Mouse (Mus musculus) MEL (cell line): ENCODE results near the gene Sgpp1. TPM values are rescaled to one million over a fixed set of nuclear protein-coding genes. Genes with fewer than 3 reads are reported as not detected.

Experiments
- DNase-seq: peaks from one replicate; pipeline ENCODE4 v3.0.0; 2011; ENCODE audit warnings: low read depth, low spot score
- H3K27ac ChIP-seq: 2 replicates; pipeline ENCODE4 v1.5.1; 2012; ENCODE audit warnings: low read depth, mild to moderate bottlenecking, control low read depth, low read length, moderate library complexity; ENCODE audit not compliant: control insufficient read depth
- H3K27me3 ChIP-seq, 2 experiments: fragments of 150-350 bp in 1 of 2; sonication (generic) in 1 of 2; 2 replicates each; pipeline ENCODE4 v1.6.1; 2012; ENCODE audit warnings: low read length in 2 of 2, mild to moderate bottlenecking in 2 of 2, improper control_type of control experiment in 1 of 2, moderate library complexity in 1 of 2; ENCODE audit not compliant: insufficient read depth in 2 of 2, control insufficient read depth in 1 of 2
- H3K36me3 ChIP-seq, 2 experiments: 2 replicates each; pipeline ENCODE4 v1.6.1; 2012 to 2014; ENCODE audit warnings: low read length in 2 of 2, improper control_type of control experiment in 1 of 2, inconsistent platforms in 1 of 2, mild to moderate bottlenecking in 1 of 2; ENCODE audit not compliant: insufficient read depth in 2 of 2, control insufficient read depth in 1 of 2
- H3K4me1 ChIP-seq, 2 experiments: fragments of 150-350 bp in 1 of 2; sonication (generic) in 1 of 2; 2 replicates each; pipeline ENCODE4 v1.6.1; 2012; ENCODE audit warnings: low read length in 2 of 2, improper control_type of control experiment in 1 of 2, mild to moderate bottlenecking in 1 of 2; ENCODE audit not compliant: insufficient read depth in 2 of 2, control insufficient read depth in 1 of 2
- H3K4me3 ChIP-seq, 2 experiments: fragments of 150-350 bp in 1 of 2; sonication (generic) in 1 of 2; 2 replicates each; pipeline ENCODE4 v1.5.1; 2012; ENCODE audit warnings: low read depth in 2 of 2, low read length in 2 of 2, mild to moderate bottlenecking in 2 of 2, moderate library complexity in 2 of 2, control low read depth in 1 of 2, improper control_type of control experiment in 1 of 2; ENCODE audit not compliant: control insufficient read depth in 1 of 2, insufficient read depth in 1 of 2
- H3K79me2 ChIP-seq: 2 replicates; pipeline ENCODE4 v1.6.1; 2012; ENCODE audit warnings: mild to moderate bottlenecking, low read length, moderate library complexity; ENCODE audit not compliant: control insufficient read depth, poor library complexity, insufficient read depth
- H3K9ac ChIP-seq: 2 replicates; pipeline ENCODE4 v1.6.1; 2012; ENCODE audit warnings: low read depth, mild to moderate bottlenecking, control low read depth, low read length, moderate library complexity; ENCODE audit not compliant: control insufficient read depth, poor library complexity, severe bottlenecking
- H3K9me3 ChIP-seq: fragments of 150-350 bp; sonication (generic); replicated peaks from 2 replicates; pipeline ENCODE4 v1.6.1; 2012; ENCODE audit warnings: mild to moderate bottlenecking, low read length, improper control_type of control experiment, moderate library complexity; ENCODE audit not compliant: insufficient read depth
- BHLHE40 ChIP-seq: IDR thresholded peaks from 2 replicates; pipeline ENCODE4 v1.6.1; 2012; ENCODE audit warnings: low read depth, mild to moderate bottlenecking, inconsistent platforms, low read length, improper control_type of control experiment, borderline replicate concordance
- CHD2 ChIP-seq: IDR thresholded peaks from 2 replicates; pipeline ENCODE4 v1.6.1; 2011; ENCODE audit warnings: low read length, improper control_type of control experiment
- E2F4 ChIP-seq: IDR thresholded peaks from 2 replicates; pipeline ENCODE4 v1.6.1; 2011; ENCODE audit warnings: low read depth, low read length, improper control_type of control experiment, borderline replicate concordance
- ELF1 ChIP-seq: IDR thresholded peaks from 2 replicates; pipeline ENCODE4 v1.6.1; 2014; ENCODE audit warnings: low read depth, mild to moderate bottlenecking, inconsistent platforms, low read length, improper control_type of control experiment, moderate library complexity
- GATA1 ChIP-seq: IDR thresholded peaks from 2 replicates; pipeline ENCODE4 v1.6.1; 2011; ENCODE audit warnings: low read depth, low read length, improper control_type of control experiment
- MAX ChIP-seq: IDR thresholded peaks from 2 replicates; pipeline ENCODE4 v1.6.1; 2011; ENCODE audit warnings: low read length, improper control_type of control experiment
- MXI1 ChIP-seq: IDR thresholded peaks from 2 replicates; pipeline ENCODE4 v1.6.1; 2011; ENCODE audit warnings: mild to moderate bottlenecking, low read depth, low read length, improper control_type of control experiment
- MYB ChIP-seq: IDR thresholded peaks from 2 replicates; pipeline ENCODE4 v1.6.1; 2011; ENCODE audit warnings: mild to moderate bottlenecking, low read depth, low read length, improper control_type of control experiment
- MYC ChIP-seq: IDR thresholded peaks from 2 replicates; pipeline ENCODE4 v1.6.1; 2011; ENCODE audit warnings: low read depth, mild to moderate bottlenecking, low read length, improper control_type of control experiment, moderate library complexity
- NRF1 ChIP-seq: IDR thresholded peaks from 2 replicates; pipeline ENCODE4 v1.6.1; 2014; ENCODE audit warnings: low read depth, mild to moderate bottlenecking, inconsistent platforms, low read length, improper control_type of control experiment, moderate library complexity; ENCODE audit not compliant: poor library complexity, insufficient read depth, severe bottlenecking
- POLR2A ChIP-seq, 2 experiments: IDR thresholded peaks; 2 replicates each; pipeline ENCODE4 v1.6.1; 2011 to 2012; ENCODE audit warnings: low read length in 2 of 2, mild to moderate bottlenecking in 2 of 2, control low read depth in 1 of 2, improper control_type of control experiment in 1 of 2, low read depth in 1 of 2, moderate library complexity in 1 of 2; ENCODE audit not compliant: control insufficient read depth in 1 of 2, insufficient read depth in 1 of 2, poor library complexity in 1 of 2
- RCOR1 ChIP-seq: IDR thresholded peaks from 2 replicates; pipeline ENCODE4 v1.6.1; 2012; ENCODE audit warnings: low read depth, mild to moderate bottlenecking, inconsistent platforms, low read length, improper control_type of control experiment
- SMC3 ChIP-seq: IDR thresholded peaks from 2 replicates; pipeline ENCODE4 v1.6.1; 2011; ENCODE audit warnings: low read depth, low read length, improper control_type of control experiment
- TAL1 ChIP-seq: IDR thresholded peaks from 2 replicates; pipeline ENCODE4 v1.6.1; 2012; ENCODE audit warnings: mild to moderate bottlenecking, inconsistent platforms, low read length, moderate library complexity, mixed read lengths
- UBTF ChIP-seq: IDR thresholded peaks from 2 replicates; pipeline ENCODE4 v1.6.1; 2012; ENCODE audit warnings: low read depth, mild to moderate bottlenecking, inconsistent platforms, low read length, improper control_type of control experiment, moderate library complexity, borderline replicate concordance; ENCODE audit not compliant: insufficient read depth
- USF1 ChIP-seq: IDR thresholded peaks from 2 replicates; pipeline ENCODE4 v1.6.1; 2014; ENCODE audit warnings: low read depth, mild to moderate bottlenecking, inconsistent platforms, low read length, improper control_type of control experiment, moderate library complexity
- ZMIZ1 ChIP-seq: IDR thresholded peaks from 2 replicates; pipeline ENCODE4 v1.6.1; 2012; ENCODE audit warnings: low read depth, mild to moderate bottlenecking, inconsistent platforms, low read length, improper control_type of control experiment, moderate library complexity
- ZNF384 ChIP-seq: IDR thresholded peaks from 2 replicates; pipeline ENCODE4 v1.6.1; 2012; ENCODE audit warnings: low read depth, mild to moderate bottlenecking, inconsistent platforms, low read length, improper control_type of control experiment
- polyA plus RNA-seq, 2 experiments: library from polyadenylated mRNA; stranded (reverse) in 1 of 2; unstranded in 1 of 2; fragments of >175 nt in 1 of 2; fragments of >200 nt in 1 of 2; gene quantifications; 2 replicates each; pipeline versions ENCODE4 v1.2.1 to v1.2.4; 2012; ENCODE audit warnings: low replicate concordance in 2 of 2, low read depth in 1 of 2; ENCODE audit not compliant: insufficient read length in 2 of 2, insufficient read depth in 1 of 2, missing spikeins in 1 of 2
- total RNA-seq: library from RNA; depleted of rRNA; stranded (reverse); fragments of 300-350 nt; gene quantifications from 2 replicates; pipeline ENCODE4 v1.2.3, GENCODE M21; 2012

The Sgpp1 gene
- total and polyA plus RNA-seq, 3 experiments, result 22.7 to 28.8 TPM; not detected in 1

DNA sequence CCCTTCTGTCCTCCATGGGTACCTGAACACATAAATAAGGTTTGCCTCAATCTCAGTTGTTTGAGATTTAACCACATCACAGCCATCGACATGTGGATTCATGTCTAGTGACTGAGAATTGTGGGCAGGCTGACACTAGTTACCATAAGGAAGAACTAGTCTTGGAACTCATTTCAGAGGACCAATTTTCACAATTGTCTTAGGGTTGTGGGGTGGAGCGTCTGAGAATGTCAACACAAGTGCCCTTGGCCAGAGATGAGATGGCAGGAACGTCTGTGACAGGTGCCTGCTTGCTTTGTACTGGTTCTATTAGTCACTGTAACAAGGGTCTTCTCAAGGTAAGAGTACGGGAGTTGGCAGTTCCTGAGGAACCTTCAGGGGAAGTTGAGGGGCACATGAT is 54.4 kb downstream of the Sgpp1 start:
- Histone ChIP-seq H3K27me3 (no peaks in the 10 kb centered on the region), H3K36me3 (no peaks in the 10 kb centered on the region), H3K9me3 (no peaks in the 10 kb centered on the region), H3K9ac (no peak overlapping the region), H3K4me1 (no peaks in the 10 kb centered on the region), H3K79me2 (no peaks in the 10 kb centered on the region; the same call in 1 of the 2 replicates), H3K4me3 (no peak overlapping the region), H3K27ac (no peak overlapping the region)
- TF ChIP-seq ELF1 (no peak), RCOR1 (no peak), ZNF384 (no peak), SMC3 (no peak), MYC (no peak), UBTF (no peak), E2F4 (no peak), BHLHE40 (no peak), MXI1 (no peak)
- no peak for DNase-seq

DNA sequence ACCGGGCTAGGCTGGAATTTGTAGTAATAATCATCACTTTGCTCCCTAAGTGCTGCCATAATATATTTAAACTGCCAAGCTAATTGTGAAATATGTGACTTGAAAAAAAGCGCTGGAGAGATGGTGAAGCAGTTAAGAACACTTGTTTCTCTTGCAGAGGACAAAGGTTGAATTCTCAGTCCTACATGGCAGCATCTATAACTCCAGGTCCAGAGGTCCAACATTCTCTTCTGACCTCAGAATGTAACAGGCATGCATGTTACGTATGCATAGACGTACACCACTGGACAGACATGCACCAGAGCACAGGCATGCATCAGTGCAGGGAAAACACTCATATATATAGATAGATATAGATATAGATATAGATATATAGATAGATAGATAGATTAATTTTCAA is 57.1 kb downstream of the Sgpp1 start:
- no peak for TF ChIP-seq POLR2A (IDR thresholded peaks at IDR 0.05; ENCODE audit: control insufficient read depth in 1 of 2, insufficient read depth in 1 of 2, low read depth in 1 of 2, low read length in 2 of 2, poor library complexity in 1 of 2)
- TF ChIP-seq GATA1, result no peak
- no peak for TF ChIP-seq MAX
- no peak for TF ChIP-seq NRF1
- no peak for TF ChIP-seq CHD2
- TF ChIP-seq USF1, result no peak
- no peak for TF ChIP-seq ZMIZ1
- no peak for TF ChIP-seq MYB
- no peak for TF ChIP-seq RCOR1
- TF ChIP-seq TAL1, result no peak
- Histone ChIP-seq H3K9ac (no peak overlapping the region), H3K4me3 (no peak overlapping the region), H3K27ac (no peak overlapping the region), H3K4me1 (no peaks in the 10 kb centered on the region), H3K9me3 (no peaks in the 10 kb centered on the region), H3K27me3 (no peaks in the 10 kb centered on the region), H3K79me2 (no peaks in the 10 kb centered on the region; the same call in 1 of the 2 replicates), H3K36me3 (no peaks in the 10 kb centered on the region)
- no peak for DNase-seq
